ENCODE assay signal across 7 mouse cellular contexts in genomic region chr14:111675211-111676165, GRCm38 (mm10). TPM values are rescaled to one million over a fixed set of nuclear protein-coding genes. Genes with fewer than 3 reads are reported as not detected.
A peak's percentile ranks its signal among the peaks of the same experiment; 100 is the strongest.
DNase-seq lines count a peak whose midpoint lies in the region; ATAC-seq and TF ChIP-seq lines count a peak whose summit lies in the region.

No protein-coding gene starts in this region.

- DNase-seq in ES-E14 (ENCODE audit: low read depth, low spot score) (no peak), adipocyte (ENCODE audit: low spot score) (no peak)
- peak; percentile 67 for DNase-seq in embryo, embryonic 10.5 days (ENCODE audit: low spot score)
- DNase-seq in layer of hippocampus, postnatal 14 days (ENCODE audit: low spot score in 2 of 2) = peak; percentile 60 to 69
- DNase-seq in midbrain, embryonic 10.5 days (ENCODE audit: low spot score) = peak; percentile 82

- peak overlapping the region; percentile 84 for H3K4me3 ChIP-seq in E14TG2a.4 (replicated peaks; ENCODE audit: low read length)
- peak overlapping the region; percentile 90 to 93 for H3K4me3 ChIP-seq in ES-E14 (ENCODE audit: insufficient read depth in 1 of 2, low read depth in 1 of 2, low read length in 2 of 2, poor library complexity in 1 of 2, severe bottlenecking in 1 of 2)
- peak overlapping the region; percentile 55 to 80 for H3K4me3 ChIP-seq in heart, embryonic 14.5 days (ENCODE audit: control insufficient read depth in 1 of 2, insufficient read depth in 1 of 2, low read depth in 1 of 2, low read length in 2 of 2)
- H3K4me3 ChIP-seq in midbrain, embryonic 10.5 days = peak overlapping the region; percentile 85

- no peak overlapping the region for H3K27ac ChIP-seq in ES-E14 (ENCODE audit: insufficient read depth, low read depth, low read length, poor library complexity, severe bottlenecking)
- peak overlapping the region; percentile 84 to 86 for H3K27ac ChIP-seq in heart, embryonic 14.5 days (replicated peaks in 1 of 2; ENCODE audit: control insufficient read depth in 1 of 2, insufficient read depth in 1 of 2, low read depth in 2 of 2, low read length in 2 of 2)
- H3K27ac ChIP-seq in midbrain, embryonic 10.5 days (replicated peaks) = peak overlapping the region; percentile 97

- no peak for TF ChIP-seq CTCF in E14TG2a.4 (conservative IDR thresholded peaks at IDR 0.05; ENCODE audit: low read length)

- peaks cover 46% of the 10 kb centered on the region for H3K27me3 ChIP-seq in E14TG2a.4 (ENCODE audit: insufficient read depth, low read length)
- H3K27me3 ChIP-seq in heart, embryonic 14.5 days (ENCODE audit: control insufficient read depth, insufficient read depth, low read length) = peaks cover 12% of the 10 kb centered on the region; the same call in 1 of the 2 replicates
- peaks cover 19% of the 10 kb centered on the region for H3K27me3 ChIP-seq in midbrain, embryonic 10.5 days (ENCODE audit: low read depth, poor library complexity, severe bottlenecking)

- no peaks in the 10 kb centered on the region for H3K9me3 ChIP-seq in E14TG2a.4 (ENCODE audit: low read length)
- H3K9me3 ChIP-seq in ES-E14 (ENCODE audit: control insufficient read depth, insufficient read depth, low read depth, low read length) = no peaks in the 10 kb centered on the region
- no peaks in the 10 kb centered on the region for H3K9me3 ChIP-seq in heart, embryonic 14.5 days (ENCODE audit: control insufficient read depth, low read length)
- no peaks in the 10 kb centered on the region for H3K9me3 ChIP-seq in midbrain, embryonic 10.5 days (replicated peaks)

- H3K4me1 ChIP-seq in E14TG2a.4 (replicated peaks; ENCODE audit: low read depth, low read length) (peaks cover 26% of the 10 kb centered on the region), ES-E14 (ENCODE audit: control insufficient read depth in 2 of 2, insufficient read depth in 2 of 2, low read length in 2 of 2, poor library complexity in 1 of 2) (peaks cover 0 to under 1% of the 10 kb centered on the region in 2 experiments; a peak in 1 of 4 replicates)
- peaks cover 6 to 7% of the 10 kb centered on the region in 2 experiments; a peak in 2 of 4 replicates for H3K4me1 ChIP-seq in heart, embryonic 14.5 days (ENCODE audit: control insufficient read depth in 2 of 2, insufficient read depth in 2 of 2, low read length in 2 of 2)
- H3K4me1 ChIP-seq in midbrain, embryonic 10.5 days = peaks cover 16% of the 10 kb centered on the region

- 0% methylated on average over 64 of the region's 94 CpGs for WGBS in heart, embryonic 14.5 days
- WGBS in midbrain, embryonic 10.5 days = under 1% methylated on average over 72 of the region's 94 CpGs

- in situ Hi-C loops in ES-E14 (cut with MboI; ENCODE audit: low sequenced_read_pairs in 2 of 2, unreplicated experiment in 2 of 2) = no loop called here

- no peaks in the 10 kb centered on the region for H3K36me3 ChIP-seq in E14TG2a.4 (ENCODE audit: insufficient read depth, low read length)
- no peaks in the 10 kb centered on the region for H3K36me3 ChIP-seq in ES-E14 (ENCODE audit: control insufficient read depth, insufficient read depth, low read length, poor library complexity, severe bottlenecking)
- H3K36me3 ChIP-seq in heart, embryonic 14.5 days (ENCODE audit: control insufficient read depth, insufficient read depth, low read length) = no peaks in the 10 kb centered on the region
- H3K36me3 ChIP-seq in midbrain, embryonic 10.5 days = peaks cover 15% of the 10 kb centered on the region

- H3K9ac ChIP-seq in ES-E14 (ENCODE audit: insufficient read depth, low read depth, low read length, poor library complexity, severe bottlenecking) = peak overlapping the region; percentile 76
- peak overlapping the region; percentile 83 for H3K9ac ChIP-seq in heart, embryonic 14.5 days (ENCODE audit: low read length)

- peak overlapping the region; percentile 78 for H3K4me2 ChIP-seq in heart, embryonic 14.5 days (ENCODE audit: low read length)

- peak; percentile 75 for ATAC-seq in heart, embryonic 14.5 days (ENCODE audit: insufficient number of reproducible peaks, insufficient read depth, low FRiP score, low read depth)

TF ChIP-seq in ES-E14, 5 proteins besides CTCF, POLR2A, EP300 and RAD21:
- TF ChIP-seq ZC3H11A (IDR thresholded peaks at IDR 0.05; ENCODE audit: borderline replicate concordance, low read depth, low read length) (no peak), HCFC1 (IDR thresholded peaks at IDR 0.05; ENCODE audit: borderline replicate concordance, insufficient read depth, low read length) (peak; percentile 27; the same call in 1 of the 2 replicates), ZNF384 (IDR thresholded peaks at IDR 0.05; ENCODE audit: low read depth, low read length) (no peak; the same call in 1 of the 2 replicates), MAFK (IDR thresholded peaks at IDR 0.05; ENCODE audit: insufficient read depth, low read depth, low read length) (no peak)

RNA-seq across cellular contexts. Expression of gene Slitrk5, which starts 0.6 kb away (rescaled TPM):
- total RNA-seq in ES-E14 (2012; rRNA removed) = 1.2 and 2.6 TPM in 2 replicates
- polyA plus RNA-seq in heart, embryonic 14.5 days (2014; fragmentation: Nextera tagmentation; extraction: Ambion mirVana) = 9.7 and 9.8 TPM in 2 replicates
- total RNA-seq in layer of hippocampus, postnatal 14 days (2021) = 10 to 100 TPM; 87.5 to 88.5 TPM
- 12.0 and 15.5 TPM in 2 replicates for polyA plus RNA-seq in midbrain, embryonic 10.5 days (2016; fragmentation: Nextera tagmentation; extraction: Ambion mirVana)

Comparison
In these comparisons a context has a peak if more than half of its experiments do, and no peak if none do; other contexts are left out.
1. DNase-seq: peak in embryo, embryonic 10.5 days (single experiment), layer of hippocampus, postnatal 14 days (2 of 2) and midbrain, embryonic 10.5 days (single experiment); none in ES-E14 (single experiment) and adipocyte (single experiment).
2. RNA of gene Slitrk5, which starts 0.6 kb away (total RNA-seq): 87.5 to 88.5 TPM in layer of hippocampus, postnatal 14 days; 1.2 to 2.6 TPM in ES-E14; every median in the first group is over 10 times any median in the second.
3. Peak in every context shown above with its lines, with median percentiles within 50 percentile points of each other: H3K4me3 ChIP-seq.